Mouse (Mus musculus) heart, embryonic 12.5 days (tissue): Measurements from ENCODE around the gene Prkg1. TPM values are rescaled to one million over a fixed set of nuclear protein-coding genes. Genes with fewer than 3 reads are reported as not detected.

ENCODE experiments used
- ATAC-seq: fragments of 200-750 bp; cut with Nextera tagmentation; 2 replicates; pipeline ENCODE4 v1.8.0; 2017; ENCODE audit warnings: moderate TSS enrichment, moderate library complexity; ENCODE audit not compliant: insufficient number of reproducible peaks, low FRiP score
- H3K27ac ChIP-seq: fragments of 300-500 bp; sonication (generic); 2 replicates; pipeline ENCODE4 v1.5.1; 2016; ENCODE audit warnings: mild to moderate bottlenecking, moderate library complexity; ENCODE audit not compliant: poor library complexity, severe bottlenecking
- H3K27me3 ChIP-seq: fragments of 300-500 bp; sonication (generic); replicated peaks from 2 replicates; pipeline ENCODE4 v1.6.1; 2016; ENCODE audit warnings: mild to moderate bottlenecking, moderate library complexity
- H3K36me3 ChIP-seq: fragments of 300-500 bp; sonication (generic); 2 replicates; pipeline ENCODE4 v1.6.1; 2016; ENCODE audit warnings: mild to moderate bottlenecking, moderate library complexity
- H3K4me1 ChIP-seq: fragments of 300-500 bp; sonication (generic); replicated peaks from 2 replicates; pipeline ENCODE4 v1.6.1; 2016; ENCODE audit warnings: mild to moderate bottlenecking
- H3K4me2 ChIP-seq: fragments of 300-500 bp; sonication (generic); 2 replicates; pipeline ENCODE4 v1.6.1; 2016; ENCODE audit warnings: mild to moderate bottlenecking, moderate library complexity
- H3K4me3 ChIP-seq: fragments of 300-500 bp; sonication (generic); 2 replicates; pipeline ENCODE4 v1.5.1; 2016; ENCODE audit warnings: mild to moderate bottlenecking
- H3K9ac ChIP-seq: fragments of 300-500 bp; sonication (generic); 2 replicates; pipeline ENCODE4 v1.6.1; 2016; ENCODE audit warnings: mild to moderate bottlenecking, moderate library complexity
- H3K9me3 ChIP-seq: fragments of 300-500 bp; sonication (generic); replicated peaks from 2 replicates; pipeline ENCODE4 v1.6.1; 2016; ENCODE audit warnings: mild to moderate bottlenecking, moderate library complexity
- whole genome bisulfite sequencing: fragments of 180-500 bp; shearing (Covaris S2); methylation state at CpG from one replicate; pipeline ENCODE4 v1.1.7; 2016; 5-methylcytosine and 5-hydroxymethylcytosine counted together
- polyA plus RNA-seq: library from polyadenylated mRNA; unstranded; fragments of >200 nt; fragmentation: Nextera tagmentation; extraction: Ambion mirVana; gene quantifications from 2 replicates; pipeline ENCODE4 v1.2.1, GENCODE M21; 2016

Prkg1 gene
- polyA plus RNA-seq, 1 experiment from 2014 or later = 10.7 TPM

DNA sequence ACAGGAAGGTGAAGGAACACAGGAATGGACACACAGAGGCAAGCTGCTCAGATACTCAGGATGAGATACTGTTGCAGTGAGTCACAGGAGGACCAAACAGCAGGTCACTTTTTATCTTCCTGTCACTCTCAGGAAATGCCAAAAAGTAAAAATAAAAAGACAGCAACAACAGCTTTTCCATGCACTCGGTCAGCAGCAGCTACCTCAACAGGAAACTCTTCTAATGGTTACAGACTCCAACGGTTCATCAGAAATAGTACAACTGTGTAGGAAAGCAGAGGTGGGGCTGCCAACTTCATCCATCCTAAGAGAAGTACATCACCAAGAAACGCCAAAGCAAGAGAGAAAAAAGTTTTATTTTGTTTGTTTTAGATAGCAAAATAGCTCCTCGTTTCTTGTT is 234.9 kb downstream of the Prkg1 start:
- no peak for ATAC-seq
- no peak overlapping the region for H3K4me3 ChIP-seq
- H3K9me3 ChIP-seq = no peaks in the 10 kb centered on the region

DNA sequence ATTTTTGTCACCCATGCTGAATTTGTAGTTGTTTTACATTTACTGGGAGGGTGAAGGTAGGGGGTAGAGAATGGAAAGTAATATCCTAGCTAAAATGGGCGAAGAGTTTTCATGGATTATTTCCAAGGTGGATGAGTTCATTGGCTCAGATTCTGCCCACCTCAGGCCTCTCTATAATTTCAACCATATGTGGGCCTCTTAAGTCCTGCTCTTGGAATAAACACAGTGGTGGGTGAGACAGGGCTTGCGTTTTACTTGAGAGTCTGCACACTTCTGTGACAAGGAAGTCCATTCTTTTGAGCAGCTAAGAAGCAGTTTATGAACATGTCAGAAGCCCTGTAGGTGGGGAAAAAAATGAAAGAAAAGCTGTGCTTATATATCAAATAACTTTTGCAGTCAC is 250.3 kb downstream of the Prkg1 start:
- Histone ChIP-seq H3K36me3 (no peaks in the 10 kb centered on the region), H3K4me1 (no peaks in the 10 kb centered on the region), H3K27me3 (no peaks in the 10 kb centered on the region), H3K4me3 (no peak overlapping the region), H3K27ac (no peak overlapping the region), H3K9ac (no peak overlapping the region), H3K9me3 (no peaks in the 10 kb centered on the region), H3K4me2 (no peak overlapping the region)
- WGBS = 71% methylated on average over 2 of the region's 2 CpGs
- ATAC-seq = no peak

More for the DNA sequence above, 234.9 kb downstream of the Prkg1 start:
- Histone ChIP-seq H3K27me3 (no peaks in the 10 kb centered on the region), H3K36me3 (no peaks in the 10 kb centered on the region), H3K27ac (no peak overlapping the region), H3K4me1 (peaks cover 16% of the 10 kb centered on the region), H3K9ac (no peak overlapping the region), H3K4me2 (no peak overlapping the region)
- 47% methylated on average over 4 of the region's 4 CpGs for WGBS

DNA sequence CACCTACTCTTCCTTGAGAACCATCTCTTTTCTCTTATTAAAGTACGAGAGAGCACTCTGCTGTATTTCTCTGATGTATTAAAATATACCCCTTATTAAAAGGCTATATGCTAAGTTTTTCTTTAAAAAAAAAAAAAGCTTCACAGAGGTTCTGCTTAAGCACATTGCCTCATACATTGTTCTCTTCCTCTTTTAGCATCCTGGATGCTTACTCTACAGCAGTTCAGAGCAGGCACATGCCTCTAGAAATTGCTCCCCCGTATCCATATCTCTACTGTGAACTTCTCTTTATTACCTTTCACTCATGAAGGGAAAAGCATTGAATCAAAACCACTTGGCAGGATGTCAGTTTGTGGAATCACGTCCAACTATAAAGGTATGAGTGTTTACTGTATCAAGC is 257.0 kb downstream of the Prkg1 start:
- Histone ChIP-seq H3K4me2 (no peak overlapping the region), H3K9me3 (no peaks in the 10 kb centered on the region), H3K27ac (no peak overlapping the region), H3K4me3 (no peak overlapping the region), H3K36me3 (no peaks in the 10 kb centered on the region; the same call in 1 of the 2 replicates), H3K27me3 (no peaks in the 10 kb centered on the region), H3K4me1 (0 out of 2 replicates have a peak, but pooled peaks cover 3% of the 10 kb centered on the region), H3K9ac (no peak overlapping the region)
- 61% methylated on average over 3 of the region's 3 CpGs for WGBS
- ATAC-seq = no peak

DNA sequence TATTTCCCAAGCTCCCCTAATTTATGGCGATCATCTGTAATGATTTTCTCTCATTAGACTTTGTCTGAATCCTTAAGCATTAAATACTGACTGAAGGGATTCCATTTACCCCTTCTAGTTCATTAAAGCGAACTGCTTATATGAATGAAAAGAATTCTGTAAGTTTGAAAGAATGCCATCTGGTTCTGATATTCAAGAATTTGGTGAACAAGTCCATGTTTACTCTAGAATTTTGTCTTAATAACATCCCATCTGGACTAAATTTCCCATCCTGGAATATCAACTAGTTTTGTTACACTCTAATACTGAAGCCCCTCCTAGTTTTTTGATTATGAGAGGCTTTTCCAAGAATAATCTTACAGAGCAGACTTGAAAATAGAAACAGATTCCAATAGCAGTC is 258.5 kb downstream of the Prkg1 start:
- Histone ChIP-seq H3K4me1 (0 out of 2 replicates have a peak, but pooled peaks cover 3% of the 10 kb centered on the region), H3K4me3 (no peak overlapping the region), H3K9me3 (no peaks in the 10 kb centered on the region), H3K27me3 (no peaks in the 10 kb centered on the region), H3K4me2 (no peak overlapping the region), H3K36me3 (no peaks in the 10 kb centered on the region; the same call in 1 of the 2 replicates), H3K27ac (no peak overlapping the region), H3K9ac (no peak overlapping the region)
- WGBS = 75% methylated on average over 2 of the region's 2 CpGs
- no peak for ATAC-seq

DNA sequence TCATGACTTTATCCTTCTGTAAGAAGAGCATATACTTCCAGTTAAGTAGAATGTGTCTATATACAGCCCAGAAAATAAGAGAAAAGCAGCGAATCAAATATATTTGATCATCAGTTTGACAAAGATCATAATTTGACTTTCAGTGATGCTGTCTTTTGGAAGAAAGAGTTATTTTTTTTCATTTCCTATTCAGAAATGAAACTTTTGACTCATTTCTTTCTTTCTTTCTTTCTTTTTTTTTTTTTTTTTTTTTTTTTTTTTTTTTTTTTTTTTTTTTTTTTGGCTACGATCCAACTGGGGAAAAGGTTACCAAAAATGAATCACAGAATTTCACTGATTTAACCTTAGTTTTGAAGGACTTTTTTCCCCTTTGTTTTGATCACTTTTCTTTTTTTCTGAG is 259.8 kb downstream of the Prkg1 start:
- Histone ChIP-seq H3K4me3 (no peak overlapping the region), H3K27me3 (no peaks in the 10 kb centered on the region), H3K9me3 (no peaks in the 10 kb centered on the region), H3K27ac (no peak overlapping the region), H3K4me1 (0 out of 2 replicates have a peak, but pooled peaks cover 3% of the 10 kb centered on the region), H3K4me2 (no peak overlapping the region), H3K9ac (no peak overlapping the region), H3K36me3 (no peaks in the 10 kb centered on the region; the same call in 1 of the 2 replicates)
- WGBS = 92% methylated on average over 2 of the region's 2 CpGs
- no peak for ATAC-seq

DNA sequence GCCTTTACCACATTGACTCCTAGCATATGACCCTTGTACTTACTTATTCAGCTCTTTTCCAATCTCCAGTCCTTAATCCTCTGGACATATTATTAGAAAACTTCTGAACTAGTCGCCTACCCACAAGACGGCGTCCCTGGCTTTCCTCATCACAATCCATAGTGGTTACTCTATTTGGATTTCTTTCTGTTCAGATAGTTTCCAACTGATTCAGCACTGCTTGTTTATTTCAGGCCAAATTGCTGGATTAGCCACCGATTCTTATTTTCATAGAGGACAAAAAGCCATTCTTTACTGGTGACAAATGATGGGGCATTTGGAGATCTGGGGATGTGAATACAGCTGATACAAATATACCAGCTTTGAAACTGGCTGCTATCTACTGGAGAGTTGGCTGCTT is 267.4 kb downstream of the Prkg1 start:
- H3K27me3 ChIP-seq = no peaks in the 10 kb centered on the region
- no peak overlapping the region for H3K4me2 ChIP-seq
- H3K9ac ChIP-seq = no peak overlapping the region
- 86% methylated on average over 4 of the region's 4 CpGs for WGBS
- no peaks in the 10 kb centered on the region for H3K9me3 ChIP-seq
- ATAC-seq = no peak
- H3K4me1 ChIP-seq = no peaks in the 10 kb centered on the region
- no peak overlapping the region for H3K27ac ChIP-seq
- H3K36me3 ChIP-seq = no peaks in the 10 kb centered on the region
- H3K4me3 ChIP-seq = no peak overlapping the region

DNA sequence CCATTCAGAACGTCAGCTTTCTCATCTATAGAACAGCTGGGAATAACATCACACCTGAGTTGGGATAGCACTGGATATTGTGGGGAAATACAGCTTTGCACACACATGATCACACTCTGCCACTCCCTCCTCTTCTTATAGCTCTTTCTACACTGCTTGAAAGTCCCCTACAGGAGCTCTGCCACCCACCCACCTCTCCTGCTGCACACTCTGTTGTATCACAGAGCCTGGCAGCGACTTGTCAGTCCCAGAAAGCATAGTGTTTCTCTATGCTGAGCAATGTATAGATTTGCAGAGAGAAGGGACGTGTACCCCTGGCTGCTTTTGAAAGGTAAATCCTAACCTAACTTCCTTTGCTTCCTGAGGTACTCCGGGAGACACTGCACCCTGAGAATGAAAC is 275.2 kb downstream of the Prkg1 start:
- 62% methylated on average over 4 of the region's 4 CpGs for WGBS

DNA sequence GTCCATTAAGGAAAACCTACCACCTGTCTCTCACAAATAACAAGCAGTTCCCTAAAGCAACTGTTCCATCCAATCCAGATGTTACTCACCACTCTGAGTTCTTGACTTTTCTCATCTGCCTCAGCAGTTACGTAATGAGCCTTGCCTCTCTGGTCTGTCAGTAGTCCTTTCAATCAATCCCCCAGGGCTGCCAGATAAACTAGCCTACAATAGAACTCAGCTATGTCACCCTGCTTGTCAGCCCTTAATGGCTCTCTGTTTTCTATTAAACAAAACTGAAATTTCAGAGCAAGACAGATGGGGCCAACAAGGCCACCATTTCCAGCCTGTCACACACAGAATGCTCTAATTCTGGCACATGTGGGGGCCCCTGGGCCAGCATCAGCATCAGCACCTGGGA is 293.1 kb downstream of the Prkg1 start:
- H3K36me3 ChIP-seq = no peaks in the 10 kb centered on the region
- ATAC-seq = no peak
- 51% methylated on average over 1 of the region's 1 CpGs for WGBS
- H3K4me2 ChIP-seq = no peak overlapping the region
- H3K4me1 ChIP-seq = no peaks in the 10 kb centered on the region; the same call in 1 of the 2 replicates
- no peak overlapping the region for H3K4me3 ChIP-seq
- H3K27me3 ChIP-seq = no peaks in the 10 kb centered on the region
- H3K9ac ChIP-seq = no peak overlapping the region
- H3K27ac ChIP-seq = no peak overlapping the region
- no peaks in the 10 kb centered on the region for H3K9me3 ChIP-seq

More for the DNA sequence above, 275.2 kb downstream of the Prkg1 start:
- no peak for ATAC-seq
- Histone ChIP-seq H3K9me3 (no peaks in the 10 kb centered on the region), H3K4me2 (no peak overlapping the region), H3K4me3 (no peak overlapping the region), H3K36me3 (no peaks in the 10 kb centered on the region), H3K27ac (no peak overlapping the region), H3K4me1 (no peaks in the 10 kb centered on the region), H3K27me3 (no peaks in the 10 kb centered on the region), H3K9ac (no peak overlapping the region)

DNA sequence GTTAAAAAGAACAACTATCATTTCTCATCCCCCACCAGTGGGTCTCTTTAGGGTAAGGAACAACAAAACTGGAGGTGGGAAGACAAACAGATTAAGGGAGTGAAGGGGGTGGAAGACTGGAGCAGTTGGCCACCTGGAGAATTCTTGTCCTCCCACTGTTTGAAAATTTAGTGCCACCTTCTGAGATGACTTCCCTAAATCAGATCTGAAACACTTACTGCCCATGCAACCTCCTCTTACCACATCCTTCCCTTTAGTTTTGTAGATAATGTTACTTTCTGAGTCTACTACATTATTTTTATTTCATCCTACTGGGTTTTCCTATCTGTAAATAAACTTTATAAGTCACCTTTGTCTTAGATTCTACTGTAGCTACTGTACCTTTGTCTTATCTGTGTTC is 304.6 kb downstream of the Prkg1 start:
- Histone ChIP-seq H3K9me3 (no peaks in the 10 kb centered on the region), H3K4me1 (no peaks in the 10 kb centered on the region), H3K27me3 (no peaks in the 10 kb centered on the region), H3K36me3 (no peaks in the 10 kb centered on the region), H3K27ac (no peak overlapping the region), H3K9ac (no peak overlapping the region), H3K4me2 (no peak overlapping the region), H3K4me3 (no peak overlapping the region)
- ATAC-seq = no peak

DNA sequence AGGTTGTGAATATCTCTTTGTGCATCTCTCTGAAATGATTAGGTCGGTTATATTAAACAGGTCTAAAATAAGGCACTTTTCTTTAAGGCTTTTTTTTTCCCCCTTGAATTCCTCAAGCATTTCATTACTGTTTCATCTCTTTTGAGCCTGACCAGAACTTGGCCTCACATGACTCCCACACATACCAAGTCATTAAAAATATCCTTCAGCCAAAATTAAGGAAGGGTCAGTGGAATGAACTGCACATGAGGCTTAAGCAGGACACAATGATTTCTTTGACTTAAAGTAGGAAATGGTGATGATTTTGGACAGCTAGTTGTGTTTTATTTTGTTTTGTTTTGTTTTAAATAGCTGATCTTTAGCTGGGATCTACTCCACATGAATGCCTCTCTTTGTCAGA is 320.7 kb downstream of the Prkg1 start:
- H3K27ac ChIP-seq = no peak overlapping the region
- no peaks in the 10 kb centered on the region for H3K36me3 ChIP-seq
- no peaks in the 10 kb centered on the region for H3K27me3 ChIP-seq
- 70% methylated on average over 1 of the region's 1 CpGs for WGBS
- no peak for ATAC-seq
- no peak overlapping the region for H3K4me3 ChIP-seq
- H3K4me1 ChIP-seq = no peaks in the 10 kb centered on the region
- no peak overlapping the region for H3K9ac ChIP-seq
- H3K4me2 ChIP-seq = no peak overlapping the region
- H3K9me3 ChIP-seq = no peaks in the 10 kb centered on the region

DNA sequence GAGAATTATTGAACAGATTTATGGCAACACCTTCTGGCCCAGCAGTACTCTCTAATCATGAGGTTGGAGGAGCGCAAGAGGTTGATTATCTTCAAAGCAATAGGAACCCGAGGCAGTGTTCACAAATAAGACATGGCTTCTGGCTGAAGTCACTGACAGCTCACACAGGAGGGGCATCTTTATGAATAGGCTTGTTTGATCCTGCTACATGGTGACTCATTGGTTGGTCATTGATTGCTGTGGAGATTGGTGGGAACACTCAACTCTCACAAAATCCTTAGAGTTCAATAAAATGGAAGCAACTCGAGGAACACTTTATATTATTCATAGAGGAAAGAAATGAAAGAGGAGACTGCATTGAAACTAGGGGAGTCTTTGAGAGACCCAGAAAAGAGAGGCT is 322.5 kb downstream of the Prkg1 start:
- Histone ChIP-seq H3K36me3 (no peaks in the 10 kb centered on the region), H3K4me1 (no peaks in the 10 kb centered on the region), H3K27ac (no peak overlapping the region), H3K27me3 (no peaks in the 10 kb centered on the region), H3K9ac (no peak overlapping the region), H3K9me3 (no peaks in the 10 kb centered on the region), H3K4me3 (no peak overlapping the region), H3K4me2 (no peak overlapping the region)
- 57% methylated on average over 3 of the region's 3 CpGs for WGBS
- no peak for ATAC-seq

DNA sequence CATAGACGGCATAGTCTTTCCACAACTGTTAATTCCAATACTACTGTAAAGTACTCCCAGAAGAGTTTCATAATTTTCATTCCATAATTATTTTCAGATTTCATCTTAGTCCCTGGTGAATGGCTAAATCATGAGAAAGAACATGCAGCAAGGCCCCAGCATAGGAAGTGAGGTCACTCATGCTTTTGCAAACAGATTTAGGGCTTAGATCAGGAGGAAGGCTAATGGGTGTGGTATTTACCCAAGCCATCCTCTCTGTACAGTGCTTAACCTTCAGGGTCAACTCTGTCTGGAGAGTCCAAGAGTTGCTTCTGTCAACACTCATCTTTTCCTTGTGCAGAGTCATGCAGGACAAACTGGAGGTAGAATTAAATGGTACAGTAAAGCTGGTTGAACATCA is 331.4 kb downstream of the Prkg1 start:
- no peaks in the 10 kb centered on the region for H3K9me3 ChIP-seq
- 92% methylated on average over 1 of the region's 1 CpGs for WGBS
- no peak overlapping the region for H3K27ac ChIP-seq
- no peaks in the 10 kb centered on the region for H3K27me3 ChIP-seq
- H3K4me2 ChIP-seq = no peak overlapping the region
- no peaks in the 10 kb centered on the region for H3K36me3 ChIP-seq
- no peak for ATAC-seq
- H3K4me3 ChIP-seq = no peak overlapping the region
- no peaks in the 10 kb centered on the region for H3K4me1 ChIP-seq
- no peak overlapping the region for H3K9ac ChIP-seq
